Mouse (Mus musculus) midbrain, postnatal 0 days (tissue): Measurements from ENCODE around the gene Unc5cl. TPM values are rescaled to one million over a fixed set of nuclear protein-coding genes. Genes with fewer than 3 reads are reported as not detected.

Experiments used
- ATAC-seq: fragments of 200-750 bp; cut with Nextera tagmentation; 2 replicates; pipeline ENCODE4 v1.8.0; 2017; ENCODE audit warnings: moderate number of reproducible peaks, mild to moderate bottlenecking, moderate TSS enrichment, moderate library complexity; ENCODE audit not compliant: low FRiP score
- DNase-seq: peaks from one replicate; pipeline ENCODE4 v3.0.0-alpha.2; 2015; ENCODE audit warnings: low spot score
- H3K27ac ChIP-seq: fragments of 300-500 bp; sonication (generic); 2 replicates; pipeline ENCODE4 v1.5.1; 2014; ENCODE audit warnings: low read depth, mild to moderate bottlenecking, low read length, mixed read lengths
- H3K27me3 ChIP-seq: fragments of 300-500 bp; sonication (generic); 2 replicates; pipeline ENCODE4 v1.6.1; 2014; ENCODE audit warnings: low read length, control low read depth, mixed read lengths; ENCODE audit not compliant: insufficient read depth
- H3K36me3 ChIP-seq: fragments of 300-500 bp; sonication (generic); 2 replicates; pipeline ENCODE4 v1.6.1; 2014; ENCODE audit warnings: low read length, control low read depth, mixed read lengths; ENCODE audit not compliant: insufficient read depth
- H3K4me1 ChIP-seq: fragments of 300-500 bp; sonication (generic); 2 replicates; pipeline ENCODE4 v1.6.1; 2014; ENCODE audit warnings: mild to moderate bottlenecking, control low read depth, antibody characterized with exemption, low read length, mixed read lengths; ENCODE audit not compliant: insufficient read depth
- H3K4me2 ChIP-seq: fragments of 300-500 bp; sonication (generic); 2 replicates; pipeline ENCODE4 v1.6.1; 2014; ENCODE audit warnings: low read depth, mild to moderate bottlenecking, low read length, mixed read lengths; ENCODE audit not compliant: poor library complexity, severe bottlenecking
- H3K4me3 ChIP-seq: fragments of 300-500 bp; sonication (generic); 2 replicates; pipeline ENCODE4 v1.5.1; 2014; ENCODE audit warnings: low read depth, mild to moderate bottlenecking, low read length, moderate library complexity
- H3K9ac ChIP-seq: fragments of 300-500 bp; sonication (generic); replicated peaks from 2 replicates; pipeline ENCODE4 v1.6.1; 2014; ENCODE audit warnings: mild to moderate bottlenecking, low read length, moderate library complexity, mixed read lengths; ENCODE audit not compliant: poor library complexity, severe bottlenecking
- H3K9me3 ChIP-seq: fragments of 300-500 bp; sonication (generic); 2 replicates; pipeline ENCODE4 v1.6.1; 2016; ENCODE audit warnings: low read length, control low read depth
- CTCF ChIP-seq: IDR thresholded peaks from 2 replicates; pipeline ENCODE4 v1.5.1; 2016; ENCODE audit warnings: antibody characterized with exemption, mild to moderate bottlenecking
- WGBS: fragments of 180-500 bp; shearing (Covaris S2); extraction: QIAGEN DNeasy Blood & Tissue Kit; methylation state at CpG from one replicate; pipeline ENCODE4 v1.1.7; 2014; 5-methylcytosine and 5-hydroxymethylcytosine counted together
- polyA plus RNA-seq: library from polyadenylated mRNA; unstranded; fragments of >200 nt; fragmentation: Nextera tagmentation; extraction: Ambion mirVana; gene quantifications from 2 replicates; pipeline ENCODE4 v1.2.1, GENCODE M21; 2015
- total RNA-seq: library from RNA; depleted of rRNA; stranded (reverse); fragments of >200 nt; gene quantifications from 2 replicates; pipeline ENCODE4 v1.2.3, GENCODE M21; 2014

Gene Unc5cl
- total and polyA plus RNA-seq, 2 experiments from 2014 or later = 0.32 to 0.49 TPM

GRCm38 (mm10) chr17:48505006-48505405, 50.3 kb downstream of the Unc5cl start:
- ATAC-seq = no peak; the same call in 1 of the 2 replicates
- H3K27me3 ChIP-seq = no peaks in the 10 kb centered on the region
- H3K36me3 ChIP-seq = no peaks in the 10 kb centered on the region
- 3% methylated on average over 3 of the region's 3 CpGs for WGBS
- no peak for TF ChIP-seq CTCF
- H3K4me2 ChIP-seq = no peak overlapping the region
- DNase-seq = peak; percentile 51
- H3K4me1 ChIP-seq = no peaks in the 10 kb centered on the region; the same call in 1 of the 2 replicates
- no peak overlapping the region; the same call in 1 of the 2 replicates for H3K27ac ChIP-seq
- H3K9ac ChIP-seq = no peak overlapping the region
- no peak overlapping the region for H3K4me3 ChIP-seq
- no peaks in the 10 kb centered on the region for H3K9me3 ChIP-seq

DNA sequence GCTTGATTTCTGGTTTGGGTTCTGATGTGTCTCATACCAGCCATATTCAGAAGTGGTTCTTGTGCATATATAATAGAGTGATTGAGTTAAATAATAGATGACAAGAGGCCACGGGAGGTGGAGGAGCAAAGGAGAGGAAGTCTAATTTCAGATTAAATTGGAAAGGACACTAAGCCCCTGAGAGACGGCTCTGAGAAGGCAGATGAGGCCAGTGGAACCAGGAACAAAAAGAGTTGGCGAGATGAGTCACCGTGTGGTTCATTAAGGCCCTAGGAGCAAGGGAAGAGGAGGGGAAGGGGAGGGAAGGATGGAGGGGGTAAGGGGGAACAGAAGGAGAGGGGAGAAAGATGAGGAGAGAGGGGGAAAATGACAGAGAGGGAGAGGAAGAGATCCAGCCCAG, 52.3 kb downstream of the Unc5cl start:
- Histone ChIP-seq H3K4me1 (no peaks in the 10 kb centered on the region; the same call in 1 of the 2 replicates), H3K9me3 (no peaks in the 10 kb centered on the region), H3K4me3 (no peak overlapping the region), H3K4me2 (no peak overlapping the region), H3K36me3 (no peaks in the 10 kb centered on the region), H3K27ac (no peak overlapping the region), H3K27me3 (no peaks in the 10 kb centered on the region), H3K9ac (no peak overlapping the region)
- DNase-seq (no peak), ATAC-seq (no peak)
- TF ChIP-seq CTCF = no peak
- WGBS = 23% methylated on average over 4 of the region's 4 CpGs

DNA sequence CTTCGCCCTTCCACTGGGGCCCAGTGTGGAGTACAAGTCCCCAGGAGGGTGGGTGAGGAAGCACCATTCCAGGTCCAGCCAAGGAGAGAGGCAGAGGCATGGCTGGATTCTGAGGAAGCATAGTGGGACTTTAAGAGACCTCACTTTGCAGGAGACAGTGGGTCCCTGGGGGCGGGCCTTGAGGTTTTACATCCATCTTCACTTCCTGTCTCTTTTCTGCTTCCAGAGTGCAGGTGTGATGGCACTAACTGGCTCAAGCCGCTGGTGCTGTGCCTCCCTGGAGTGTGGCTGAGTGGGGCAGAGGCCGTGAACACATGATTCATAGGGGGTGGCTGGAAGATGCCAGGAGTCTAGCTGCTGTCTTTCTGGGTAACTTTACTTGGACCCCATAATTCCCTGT, 54.9 kb downstream of the Unc5cl start:
- ATAC-seq (no peak), DNase-seq (no peak)
- H3K27ac ChIP-seq = no peak overlapping the region
- H3K4me2 ChIP-seq = no peak overlapping the region
- no peaks in the 10 kb centered on the region for H3K27me3 ChIP-seq
- H3K4me1 ChIP-seq = peaks cover 4% of the 10 kb centered on the region; the same call in 1 of the 2 replicates
- no peak for TF ChIP-seq CTCF
- WGBS = 82% methylated on average over 4 of the region's 4 CpGs
- H3K4me3 ChIP-seq = no peak overlapping the region
- no peaks in the 10 kb centered on the region for H3K9me3 ChIP-seq
- no peak overlapping the region for H3K9ac ChIP-seq
- no peaks in the 10 kb centered on the region for H3K36me3 ChIP-seq

- Histone ChIP-seq H3K27me3 (no peaks in the 10 kb centered on the region), H3K4me3 (no peak overlapping the region), H3K9ac (no peak overlapping the region), H3K4me1 (peaks cover 4% of the 10 kb centered on the region; the same call in 1 of the 2 replicates), H3K4me2 (no peak overlapping the region), H3K27ac (no peak overlapping the region), H3K36me3 (no peaks in the 10 kb centered on the region), H3K9me3 (no peaks in the 10 kb centered on the region)
- ATAC-seq = peak; percentile 62; the same call in 1 of the 2 replicates
- TF ChIP-seq CTCF = no peak
- WGBS = 25% methylated on average over 18 of the region's 18 CpGs
- DNase-seq = peak; percentile 44
Measured at GRCm38 (mm10) chr17:48512614-48513281, 58.0 kb downstream of the Unc5cl start.

DNA sequence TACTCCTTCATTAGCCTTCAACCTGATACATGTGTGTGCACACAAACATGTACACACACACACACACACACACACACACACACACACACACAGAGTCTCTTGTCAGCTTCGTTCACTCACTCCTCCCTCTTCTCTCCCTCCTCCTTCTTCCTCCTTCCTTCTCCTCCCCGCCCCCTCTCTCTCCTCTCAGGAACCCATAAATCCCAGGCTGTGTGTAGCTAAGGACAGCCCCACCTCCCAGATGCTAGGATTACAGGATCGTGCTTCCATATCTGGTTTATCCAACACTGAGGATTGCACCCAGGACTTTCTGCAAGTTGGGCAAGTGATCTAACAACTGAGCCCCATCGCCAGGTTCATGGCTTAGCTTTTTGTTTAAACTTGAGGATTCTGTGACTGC, 59.9 kb downstream of the Unc5cl start:
- 56% methylated on average over 3 of the region's 4 CpGs for WGBS
- Histone ChIP-seq H3K27me3 (no peaks in the 10 kb centered on the region), H3K4me1 (peaks cover 4% of the 10 kb centered on the region; the same call in 1 of the 2 replicates), H3K36me3 (no peaks in the 10 kb centered on the region), H3K27ac (no peak overlapping the region), H3K4me3 (no peak overlapping the region), H3K4me2 (no peak overlapping the region), H3K9ac (no peak overlapping the region), H3K9me3 (no peaks in the 10 kb centered on the region)
- no peak for DNase-seq
- no peak for TF ChIP-seq CTCF
- ATAC-seq = no peak

- no peak overlapping the region for H3K4me2 ChIP-seq
- H3K9ac ChIP-seq = no peak overlapping the region
- no peak overlapping the region for H3K27ac ChIP-seq
- WGBS = 64% methylated on average over 7 of the region's 7 CpGs
- no peak overlapping the region for H3K4me3 ChIP-seq
- no peaks in the 10 kb centered on the region for H3K36me3 ChIP-seq
- DNase-seq (no peak), ATAC-seq (no peak)
- H3K4me1 ChIP-seq = no peaks in the 10 kb centered on the region
- no peak for TF ChIP-seq CTCF
- H3K9me3 ChIP-seq = no peaks in the 10 kb centered on the region
- no peaks in the 10 kb centered on the region for H3K27me3 ChIP-seq
Measured at GRCm38 (mm10) chr17:48519046-48519445, 64.3 kb downstream of the Unc5cl start.
